Mouse (Mus musculus): ENCODE data around the gene Metap1. TPM values are rescaled to one million over a fixed set of nuclear protein-coding genes. Genes with fewer than 3 reads are reported as not detected.

Metap1 gene
- 71.0 and 73.1 TPM in 2 replicates for total RNA-seq (2012; rRNA removed)
- polyA plus RNA-seq (2012; ENCODE audit: insufficient read depth in 1 of 2, insufficient read length in 2 of 2, low read depth in 1 of 2, low replicate concordance in 2 of 2, missing spikeins in 1 of 2): 10 to 100 TPM; 57.4 to 96.3 TPM

DNA sequence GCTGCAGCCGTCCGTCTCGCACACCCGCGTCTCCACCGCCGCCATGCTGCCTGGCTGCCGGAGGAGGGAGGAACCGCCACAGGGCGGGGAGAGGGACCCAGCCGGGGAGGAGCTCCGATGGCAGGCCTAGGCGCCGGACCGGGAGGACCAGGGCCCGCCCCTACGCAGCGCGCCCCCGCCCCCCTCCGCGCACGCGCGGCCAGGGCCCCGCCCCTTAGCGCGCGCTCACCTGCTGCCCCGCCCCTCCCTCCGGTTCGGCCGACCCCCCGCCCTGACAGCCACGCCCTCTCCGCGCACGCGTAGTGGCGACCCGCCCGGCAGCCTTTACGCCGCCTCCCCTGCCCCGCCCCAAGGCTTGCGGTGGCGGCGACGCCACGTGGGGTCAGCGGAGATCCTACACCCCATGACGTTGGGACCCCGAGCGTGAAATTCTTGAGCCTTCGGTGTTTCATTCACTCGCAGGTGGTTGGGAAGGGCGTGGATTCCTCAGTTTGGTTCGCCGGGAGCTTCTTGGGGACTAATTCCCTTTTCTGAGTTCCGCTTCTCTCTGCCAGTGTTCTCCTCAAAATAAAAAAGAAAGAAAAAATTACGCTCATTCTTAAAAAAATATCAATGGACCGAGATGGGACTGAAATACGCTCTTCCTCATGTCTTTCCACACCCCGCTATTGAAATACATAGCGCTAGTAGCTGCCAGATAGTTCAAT lies at the start of gene Metap1:
Gene Metap1, minus strand, starts transcription at position 189 of the 707 bp plus-strand sequence.
- Histone ChIP-seq H3K9ac (ENCODE audit: control insufficient read depth, low read depth, low read length, poor library complexity, severe bottlenecking) (peak within 1 kb of the TSS; percentile 98), H3K79me2 (ENCODE audit: control insufficient read depth, insufficient read depth, low read length, poor library complexity) (peaks cover 40% of the 10 kb centered on the region), H3K4me3 (ENCODE audit: control insufficient read depth in 1 of 2, insufficient read depth in 1 of 2, low read depth in 2 of 2, low read length in 2 of 2) (peak within 1 kb of the TSS; percentile 89 to 92), H3K27ac (ENCODE audit: control insufficient read depth, low read depth, low read length) (peak within 1 kb of the TSS; percentile 98), H3K27me3 (ENCODE audit: control insufficient read depth in 1 of 2, insufficient read depth in 2 of 2, low read length in 2 of 2) (no peaks in the 10 kb centered on the region), H3K4me1 (ENCODE audit: control insufficient read depth in 1 of 2, insufficient read depth in 2 of 2, low read length in 2 of 2) (peaks cover 3 to 10% of the 10 kb centered on the region in 2 experiments; a peak in 2 of 4 replicates), H3K36me3 (ENCODE audit: control insufficient read depth in 1 of 2, insufficient read depth in 2 of 2, low read length in 2 of 2) (peaks cover 8 to 20% of the 10 kb centered on the region in 2 experiments), H3K9me3 (replicated peaks; ENCODE audit: insufficient read depth, low read length) (no peaks in the 10 kb centered on the region)
- peak; percentile 95 for DNase-seq (ENCODE audit: low read depth, low spot score)
- TF ChIP-seq RAD21 (IDR thresholded peaks at IDR 0.05; ENCODE audit: low read depth, low read length): no peak
- TF ChIP-seq MYC (IDR thresholded peaks at IDR 0.05; ENCODE audit: low read depth, low read length): peak; percentile 95
- TF ChIP-seq HCFC1 (IDR thresholded peaks at IDR 0.05; ENCODE audit: low read depth, low read length): peak; percentile 23
- TF ChIP-seq ELF1 (IDR thresholded peaks at IDR 0.05; ENCODE audit: low read depth, low read length): no peak
- no peak for TF ChIP-seq BHLHE40 (IDR thresholded peaks at IDR 0.05; ENCODE audit: borderline replicate concordance, low read depth, low read length)
- TF ChIP-seq MAZ (IDR thresholded peaks at IDR 0.05; ENCODE audit: low read depth, low read length): peak; percentile 82
- TF ChIP-seq POLR2AphosphoS5 (IDR thresholded peaks at IDR 0.05; ENCODE audit: borderline replicate concordance, low read depth, low read length): no peak
- no peak; the same call in 1 of the 2 replicates for TF ChIP-seq RCOR1 (IDR thresholded peaks at IDR 0.05; ENCODE audit: low read depth, low read length)
- TF ChIP-seq EP300 (IDR thresholded peaks at IDR 0.05; ENCODE audit: low read depth in 1 of 2, low read length in 2 of 2): 0 out of 4 replicates have a peak, but pooled peaks of 1 of the 2 experiments have one; percentile 24
- TF ChIP-seq SIN3A (IDR thresholded peaks at IDR 0.05; ENCODE audit: low read length): peak; percentile 92
- TF ChIP-seq TBP (IDR thresholded peaks at IDR 0.05; ENCODE audit: low read depth, low read length): peak; percentile 46; the same call in 1 of the 2 replicates
- TF ChIP-seq GABPA (IDR thresholded peaks at IDR 0.05; ENCODE audit: low read depth, low read length): no peak
- peak; percentile 98 for TF ChIP-seq MXI1 (IDR thresholded peaks at IDR 0.05; ENCODE audit: low read depth, low read length)
- no peak for TF ChIP-seq MAFK (IDR thresholded peaks at IDR 0.05; ENCODE audit: borderline replicate concordance, low read depth, low read length)
- TF ChIP-seq USF2 (IDR thresholded peaks at IDR 0.05; ENCODE audit: borderline replicate concordance in 1 of 2, insufficient read depth in 1 of 2, low read depth in 1 of 2, low read length in 2 of 2): 0 out of 4 replicates have a peak, but pooled peaks of 1 of the 2 experiments have one; percentile 20
- peak; percentile 80 to 98 for TF ChIP-seq POLR2A (IDR thresholded peaks at IDR 0.05; ENCODE audit: control insufficient read depth in 1 of 2, insufficient read depth in 1 of 2, low read depth in 1 of 2, low read length in 2 of 2, poor library complexity in 1 of 2)
- peak; percentile 50 for TF ChIP-seq ETS1 (IDR thresholded peaks at IDR 0.05; ENCODE audit: low read depth, low read length)
- peak; percentile 87 for TF ChIP-seq USF1 (IDR thresholded peaks at IDR 0.05; ENCODE audit: low read depth, low read length)
- TF ChIP-seq TAL1 (IDR thresholded peaks at IDR 0.05; ENCODE audit: low read length): no peak
- no peak for TF ChIP-seq GATA1 (IDR thresholded peaks at IDR 0.05; ENCODE audit: low read depth, low read length)
- no peak for TF ChIP-seq JUND (IDR thresholded peaks at IDR 0.05; ENCODE audit: low read depth, low read length)
- peak; percentile 36 for TF ChIP-seq TCF12 (IDR thresholded peaks at IDR 0.05; ENCODE audit: low read depth, low read length)
- no peak; the same call in 1 of the 2 replicates for TF ChIP-seq KAT2A (conservative IDR thresholded peaks at IDR 0.05; ENCODE audit: low read depth, low read length)
- TF ChIP-seq ZC3H11A (IDR thresholded peaks at IDR 0.05; ENCODE audit: low read depth, low read length): no peak
- peak; percentile 84 for TF ChIP-seq NELFE (IDR thresholded peaks at IDR 0.05; ENCODE audit: low read depth, low read length)
- TF ChIP-seq ZNF384 (IDR thresholded peaks at IDR 0.05; ENCODE audit: low read depth, low read length): peak; percentile 4; the same call in 1 of the 2 replicates
- no peak; the same call in 1 of the 2 replicates for TF ChIP-seq UBTF (IDR thresholded peaks at IDR 0.05; ENCODE audit: borderline replicate concordance, insufficient read depth, low read depth, low read length)
- TF ChIP-seq MYB (IDR thresholded peaks at IDR 0.05; ENCODE audit: low read depth, low read length): no peak
- TF ChIP-seq ZKSCAN1 (IDR thresholded peaks at IDR 0.05; ENCODE audit: low read depth, low read length): no peak
- TF ChIP-seq CHD2 (IDR thresholded peaks at IDR 0.05; ENCODE audit: low read length): no peak
- peak; percentile 92 for TF ChIP-seq MAX (IDR thresholded peaks at IDR 0.05; ENCODE audit: low read length)
- peak; percentile 93 for TF ChIP-seq NRF1 (IDR thresholded peaks at IDR 0.05; ENCODE audit: insufficient read depth, low read depth, low read length, poor library complexity, severe bottlenecking)
- TF ChIP-seq MEF2A (IDR thresholded peaks at IDR 0.05; ENCODE audit: extremely low read depth, insufficient replicate concordance, low read depth, low read length, poor library complexity, severe bottlenecking): no peak
- peak; percentile 66; the same call in 1 of the 2 replicates for TF ChIP-seq ZMIZ1 (IDR thresholded peaks at IDR 0.05; ENCODE audit: low read depth, low read length)
- no peak for TF ChIP-seq CTCF (IDR thresholded peaks at IDR 0.05 in 2 of 3, conservative IDR thresholded peaks at IDR 0.05 in 1 of 3; ENCODE audit: control insufficient read depth in 1 of 3, insufficient read depth in 1 of 3, low read depth in 2 of 3, low read length in 3 of 3, poor library complexity in 1 of 3, severe bottlenecking in 1 of 3)

Measured in MEL (cell line).